Mouse (Mus musculus) forebrain, embryonic 12.5 days (tissue): ENCODE measurements around the gene Setd3. TPM values are rescaled to one million over a fixed set of nuclear protein-coding genes. Genes with fewer than 3 reads are reported as not detected.
A peak's percentile ranks its signal among the peaks of the same experiment; 100 is the strongest.

ENCODE experiments used
- ATAC-seq: fragments of 200-750 bp; cut with Nextera tagmentation; 2 replicates; pipeline ENCODE4 v1.8.0; 2017; ENCODE audit warnings: moderate TSS enrichment; ENCODE audit not compliant: low FRiP score
- H3K27ac ChIP-seq: fragments of 300-500 bp; sonication (generic); 2 replicates; pipeline ENCODE4 v1.5.1; 2016; ENCODE audit warnings: mild to moderate bottlenecking
- H3K27me3 ChIP-seq: fragments of 300-500 bp; sonication (generic); 2 replicates; pipeline ENCODE4 v1.6.1; 2016; ENCODE audit warnings: mild to moderate bottlenecking
- H3K36me3 ChIP-seq: fragments of 300-500 bp; sonication (generic); replicated peaks from 2 replicates; pipeline ENCODE4 v1.6.1; 2016; ENCODE audit warnings: mild to moderate bottlenecking
- H3K4me1 ChIP-seq: fragments of 300-500 bp; sonication (generic); 2 replicates; pipeline ENCODE4 v1.6.1; 2016
- H3K4me2 ChIP-seq: fragments of 300-500 bp; sonication (generic); 2 replicates; pipeline ENCODE4 v1.6.1; 2016; ENCODE audit warnings: mild to moderate bottlenecking, moderate library complexity
- H3K4me3 ChIP-seq: fragments of 300-500 bp; sonication (generic); replicated peaks from 2 replicates; pipeline ENCODE4 v1.5.1; 2016; ENCODE audit warnings: mild to moderate bottlenecking
- H3K9ac ChIP-seq: fragments of 300-500 bp; sonication (generic); 2 replicates; pipeline ENCODE4 v1.6.1; 2016; ENCODE audit warnings: mild to moderate bottlenecking
- H3K9me3 ChIP-seq: fragments of 300-500 bp; sonication (generic); 2 replicates; pipeline ENCODE4 v1.6.1; 2016
- WGBS: fragments of 180-500 bp; shearing (Covaris S2); methylation state at CpG from one replicate; pipeline ENCODE4 v1.1.7; 2016; 5-methylcytosine and 5-hydroxymethylcytosine counted together
- polyA plus RNA-seq: library from polyadenylated mRNA; unstranded; fragments of >200 nt; fragmentation: Nextera tagmentation; extraction: Ambion mirVana; gene quantifications from 2 replicates; pipeline ENCODE4 v1.2.1, GENCODE M21; 2016

The Setd3 gene
- polyA plus RNA-seq, result 103 and 112 TPM in 2 replicates

GRCm38 (mm10) chr12:108179246-108179320, at the start of gene Setd3:
Setd3 (minus strand) TSS chr12:108179314.
- Histone ChIP-seq H3K27ac (peak within 1 kb of the TSS; percentile 84), H3K27me3 (no peaks in the 10 kb centered on the region), H3K4me2 (peak within 1 kb of the TSS; percentile 83), H3K4me1 (peaks cover 29% of the 10 kb centered on the region), H3K9ac (peak within 1 kb of the TSS; percentile 94), H3K36me3 (peaks cover 23% of the 10 kb centered on the region), H3K4me3 (peak within 1 kb of the TSS; percentile 98), H3K9me3 (no peaks in the 10 kb centered on the region)
- no peak for ATAC-seq
- WGBS, result 0% methylated on average over 7 of the region's 9 CpGs

GRCm38 (mm10) chr12:108227527-108227926, 48.4 kb upstream of the Setd3 start:
- Histone ChIP-seq H3K9ac (no peak overlapping the region), H3K36me3 (no peaks in the 10 kb centered on the region), H3K4me1 (peaks cover 86% of the 10 kb centered on the region), H3K27ac (no peak overlapping the region), H3K9me3 (no peaks in the 10 kb centered on the region), H3K4me3 (no peak overlapping the region), H3K4me2 (no peak overlapping the region), H3K27me3 (no peaks in the 10 kb centered on the region)
- WGBS, result 89% methylated on average over 16 of the region's 16 CpGs
- ATAC-seq, result no peak

GRCm38 (mm10) chr12:108226941-108227340, 47.8 kb upstream of the Setd3 start:
- 92% methylated on average over 12 of the region's 12 CpGs for WGBS
- no peak for ATAC-seq
- H3K4me1 ChIP-seq, result peaks cover 81% of the 10 kb centered on the region

GRCm38 (mm10) chr12:108226216-108226615, 47.1 kb upstream of the Setd3 start:
- H3K4me1 ChIP-seq, result peaks cover 78% of the 10 kb centered on the region
- no peaks in the 10 kb centered on the region for H3K9me3 ChIP-seq
- H3K36me3 ChIP-seq, result no peaks in the 10 kb centered on the region
- no peak overlapping the region for H3K27ac ChIP-seq
- ATAC-seq, result no peak
- H3K4me3 ChIP-seq, result no peak overlapping the region
- 77% methylated on average over 13 of the region's 13 CpGs for WGBS
- peak overlapping the region; percentile 17; the same call in 1 of the 2 replicates for H3K9ac ChIP-seq
- H3K27me3 ChIP-seq, result no peaks in the 10 kb centered on the region
- H3K4me2 ChIP-seq, result no peak overlapping the region

More at GRCm38 (mm10) chr12:108226941-108227340, 47.8 kb upstream of the Setd3 start:
- Histone ChIP-seq H3K4me2 (no peak overlapping the region), H3K27me3 (no peaks in the 10 kb centered on the region), H3K4me3 (no peak overlapping the region), H3K27ac (no peak overlapping the region), H3K9me3 (no peaks in the 10 kb centered on the region), H3K9ac (0 out of 2 replicates have a peak overlapping the region, but pooled peaks have one; percentile 17), H3K36me3 (no peaks in the 10 kb centered on the region)

GRCm38 (mm10) chr12:108225781-108226180, 46.7 kb upstream of the Setd3 start:
- ATAC-seq, result no peak
- H3K27me3 ChIP-seq, result no peaks in the 10 kb centered on the region
- peak overlapping the region; percentile 17; the same call in 1 of the 2 replicates for H3K9ac ChIP-seq
- H3K4me3 ChIP-seq, result no peak overlapping the region
- H3K27ac ChIP-seq, result no peak overlapping the region
- H3K9me3 ChIP-seq, result no peaks in the 10 kb centered on the region
- H3K4me1 ChIP-seq, result peaks cover 78% of the 10 kb centered on the region
- 69% methylated on average over 7 of the region's 7 CpGs for WGBS
- H3K4me2 ChIP-seq, result no peak overlapping the region
- no peaks in the 10 kb centered on the region for H3K36me3 ChIP-seq

GRCm38 (mm10) chr12:108223357-108223756, 44.2 kb upstream of the Setd3 start:
- Histone ChIP-seq H3K9me3 (no peaks in the 10 kb centered on the region), H3K4me1 (peaks cover 88% of the 10 kb centered on the region), H3K36me3 (no peaks in the 10 kb centered on the region), H3K4me2 (no peak overlapping the region), H3K4me3 (no peak overlapping the region), H3K27ac (no peak overlapping the region), H3K27me3 (no peaks in the 10 kb centered on the region), H3K9ac (no peak overlapping the region)
- WGBS, result 21% methylated on average over 7 of the region's 8 CpGs
- no peak for ATAC-seq

GRCm38 (mm10) chr12:108221712-108222111, 42.6 kb upstream of the Setd3 start:
- Histone ChIP-seq H3K4me1 (peaks cover 92% of the 10 kb centered on the region), H3K4me3 (no peak overlapping the region), H3K9me3 (no peaks in the 10 kb centered on the region), H3K27me3 (no peaks in the 10 kb centered on the region), H3K4me2 (no peak overlapping the region), H3K9ac (no peak overlapping the region), H3K27ac (no peak overlapping the region), H3K36me3 (no peaks in the 10 kb centered on the region)
- WGBS, result 94% methylated on average over 7 of the region's 7 CpGs
- ATAC-seq, result no peak

GRCm38 (mm10) chr12:108221206-108221605, 42.1 kb upstream of the Setd3 start:
- ATAC-seq, result peak; percentile 19
- H3K27me3 ChIP-seq, result 0 out of 2 replicates have a peak, but pooled peaks cover under 1% of the 10 kb centered on the region
- H3K27ac ChIP-seq, result no peak overlapping the region; the same call in 1 of the 2 replicates
- H3K4me2 ChIP-seq, result no peak overlapping the region
- H3K36me3 ChIP-seq, result no peaks in the 10 kb centered on the region
- 67% methylated on average over 10 of the region's 10 CpGs for WGBS
- H3K4me1 ChIP-seq, result peaks cover 92% of the 10 kb centered on the region
- H3K4me3 ChIP-seq, result no peak overlapping the region
- H3K9ac ChIP-seq, result no peak overlapping the region
- no peaks in the 10 kb centered on the region for H3K9me3 ChIP-seq

GRCm38 (mm10) chr12:108220621-108221020, 41.5 kb upstream of the Setd3 start:
- no peak; the same call in 1 of the 2 replicates for ATAC-seq
- WGBS, result 67% methylated on average over 12 of the region's 12 CpGs
- Histone ChIP-seq H3K27ac (peak overlapping the region; percentile 16), H3K36me3 (no peaks in the 10 kb centered on the region), H3K4me2 (no peak overlapping the region), H3K4me1 (peaks cover 89% of the 10 kb centered on the region), H3K27me3 (0 out of 2 replicates have a peak, but pooled peaks cover 3% of the 10 kb centered on the region), H3K9me3 (no peaks in the 10 kb centered on the region), H3K9ac (no peak overlapping the region), H3K4me3 (no peak overlapping the region)

GRCm38 (mm10) chr12:108219825-108220616, 40.9 kb upstream of the Setd3 start:
- Histone ChIP-seq H3K27ac (peak overlapping the region; percentile 71), H3K27me3 (peaks cover 7% of the 10 kb centered on the region; the same call in 1 of the 2 replicates), H3K4me1 (peaks cover 86% of the 10 kb centered on the region), H3K4me3 (no peak overlapping the region), H3K36me3 (no peaks in the 10 kb centered on the region), H3K9me3 (no peaks in the 10 kb centered on the region), H3K9ac (peak overlapping the region; percentile 29; the same call in 1 of the 2 replicates), H3K4me2 (no peak overlapping the region; the same call in 1 of the 2 replicates)
- WGBS, result 68% methylated on average over 18 of the region's 21 CpGs
- ATAC-seq, result peak; percentile 5; the same call in 1 of the 2 replicates

- 60% methylated on average over 15 of the region's 15 CpGs for WGBS
- 0 out of 2 replicates have a peak overlapping the region, but pooled peaks have one; percentile 21 for H3K9ac ChIP-seq
Measured at GRCm38 (mm10) chr12:108219163-108219562, 40.0 kb upstream of the Setd3 start.

GRCm38 (mm10) chr12:108217572-108217971, 38.5 kb upstream of the Setd3 start:
- ATAC-seq, result no peak
- Histone ChIP-seq H3K9ac (no peak overlapping the region), H3K9me3 (no peaks in the 10 kb centered on the region), H3K27ac (peak overlapping the region; percentile 69), H3K4me1 (peaks cover 86% of the 10 kb centered on the region), H3K4me3 (no peak overlapping the region), H3K4me2 (no peak overlapping the region), H3K36me3 (no peaks in the 10 kb centered on the region), H3K27me3 (peaks cover 18% of the 10 kb centered on the region)
- WGBS, result 60% methylated on average over 5 of the region's 5 CpGs

More at GRCm38 (mm10) chr12:108219163-108219562, 40.0 kb upstream of the Setd3 start:
- Histone ChIP-seq H3K27ac (peak overlapping the region; percentile 71), H3K9me3 (no peaks in the 10 kb centered on the region), H3K4me3 (no peak overlapping the region), H3K27me3 (peaks cover 15% of the 10 kb centered on the region), H3K36me3 (no peaks in the 10 kb centered on the region), H3K4me2 (no peak overlapping the region), H3K4me1 (peaks cover 86% of the 10 kb centered on the region)
- ATAC-seq, result no peak
